Mouse (Mus musculus): ENCODE measurements around the gene Tcf7l1. TPM values are rescaled to one million over a fixed set of nuclear protein-coding genes. Genes with fewer than 3 reads are reported as not detected.

Tcf7l1 gene
- total RNA-seq, 1 experiment, result 14.5 TPM

DNA sequence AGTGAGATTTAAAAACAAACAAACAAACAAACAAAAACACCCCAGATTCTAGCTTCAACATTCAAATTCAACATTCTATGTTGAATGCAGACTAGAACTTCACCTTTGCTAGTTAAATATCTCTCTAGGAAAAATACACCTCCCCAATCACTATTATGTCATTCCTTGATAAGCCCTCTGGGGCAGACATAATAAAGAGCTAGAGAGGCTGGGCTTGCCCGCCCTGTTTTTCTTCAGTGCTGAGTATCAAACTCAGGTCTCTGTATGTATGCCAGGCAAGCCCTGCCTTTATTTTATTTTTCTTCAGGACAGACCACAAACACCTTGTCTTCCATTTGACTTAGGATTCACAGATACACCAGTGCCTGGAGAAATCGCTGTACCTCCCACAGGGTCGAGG lies 14.8 kb downstream of the Tcf7l1 start:
- Histone ChIP-seq H3K27ac (ENCODE audit: insufficient read depth, low read depth, low read length, poor library complexity, severe bottlenecking) (no peak overlapping the region), H3K4me1 (ENCODE audit: control insufficient read depth in 2 of 2, insufficient read depth in 2 of 2, low read length in 2 of 2, poor library complexity in 1 of 2) (peaks cover 2 to 10% of the 10 kb centered on the region in 2 experiments; a peak in 3 of 4 replicates), H3K36me3 (ENCODE audit: control insufficient read depth, insufficient read depth, low read length, poor library complexity, severe bottlenecking) (no peaks in the 10 kb centered on the region; the same call in 1 of the 2 replicates), H3K4me3 (ENCODE audit: insufficient read depth in 1 of 2, low read depth in 1 of 2, low read length in 2 of 2, poor library complexity in 1 of 2, severe bottlenecking in 1 of 2) (no peak overlapping the region), H3K9ac (ENCODE audit: insufficient read depth, low read depth, low read length, poor library complexity, severe bottlenecking) (no peak overlapping the region), H3K9me3 (ENCODE audit: control insufficient read depth, insufficient read depth, low read depth, low read length) (no peaks in the 10 kb centered on the region; the same call in 1 of the 2 replicates)
- TF ChIP-seq ZC3H11A (IDR thresholded peaks at IDR 0.05; ENCODE audit: borderline replicate concordance, low read depth, low read length) (no peak), ZNF384 (IDR thresholded peaks at IDR 0.05; ENCODE audit: low read depth, low read length) (no peak), MAFK (IDR thresholded peaks at IDR 0.05; ENCODE audit: insufficient read depth, low read depth, low read length) (no peak), HCFC1 (IDR thresholded peaks at IDR 0.05; ENCODE audit: borderline replicate concordance, insufficient read depth, low read length) (no peak), CHD2 (IDR thresholded peaks at IDR 0.05; ENCODE audit: low read depth, low read length) (no peak)
- in situ Hi-C loops (cut with MboI; ENCODE audit: low sequenced_read_pairs in 2 of 2, unreplicated experiment in 2 of 2), result no loop called here
- no peak for DNase-seq (ENCODE audit: low read depth, low spot score)

DNA sequence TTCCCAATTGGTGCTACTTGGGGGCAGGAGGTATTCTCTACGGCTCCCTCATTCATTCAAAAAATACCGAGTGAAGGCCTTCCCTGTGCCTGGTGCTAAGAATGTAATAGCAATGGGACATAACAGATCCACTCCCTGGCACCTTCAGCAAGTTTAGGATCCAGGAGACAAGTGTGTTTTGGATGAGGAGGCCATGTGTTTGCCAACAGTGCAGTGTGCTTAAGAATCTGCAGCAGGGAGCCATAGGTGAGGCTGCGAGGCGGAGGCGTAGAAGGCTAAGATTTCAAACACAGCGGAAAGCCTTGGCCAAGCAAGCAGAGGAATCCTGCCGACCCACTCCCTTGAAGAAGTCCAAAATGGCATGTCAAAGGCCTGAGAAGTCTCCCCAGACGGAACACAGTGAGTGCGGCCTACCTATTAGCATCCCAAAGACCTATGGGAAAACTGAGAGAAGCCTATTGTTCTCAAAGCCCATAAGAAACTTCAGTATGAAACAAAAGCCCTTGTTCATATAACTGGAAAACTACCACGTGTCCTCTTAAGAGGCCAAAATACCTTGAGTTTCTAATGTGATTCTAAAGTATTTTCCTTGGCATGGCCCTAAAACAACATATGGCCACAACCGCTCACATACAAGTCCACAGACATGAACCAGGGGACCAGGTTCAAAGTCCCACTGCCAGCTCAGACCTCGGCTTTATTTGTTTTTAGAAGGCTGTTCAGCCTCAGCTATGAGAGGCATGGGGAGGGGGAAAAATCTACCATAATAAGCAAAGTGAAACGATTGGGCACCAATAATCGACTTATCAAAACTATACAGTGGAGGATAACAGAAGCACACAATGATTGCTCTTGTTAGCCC lies 18.9 kb downstream of the Tcf7l1 start:
- peaks cover 19 to 22% of the 10 kb centered on the region in 2 experiments for H3K4me1 ChIP-seq (ENCODE audit: control insufficient read depth in 2 of 2, insufficient read depth in 2 of 2, low read length in 2 of 2, poor library complexity in 1 of 2)
- no peak for DNase-seq (ENCODE audit: low read depth, low spot score)
- in situ Hi-C loops (cut with MboI; ENCODE audit: low sequenced_read_pairs in 2 of 2, unreplicated experiment in 2 of 2), result no loop called here
- TF ChIP-seq MAFK (IDR thresholded peaks at IDR 0.05; ENCODE audit: insufficient read depth, low read depth, low read length) (no peak), CHD2 (IDR thresholded peaks at IDR 0.05; ENCODE audit: low read depth, low read length) (no peak), ZC3H11A (IDR thresholded peaks at IDR 0.05; ENCODE audit: borderline replicate concordance, low read depth, low read length) (no peak), ZNF384 (IDR thresholded peaks at IDR 0.05; ENCODE audit: low read depth, low read length) (no peak), HCFC1 (IDR thresholded peaks at IDR 0.05; ENCODE audit: borderline replicate concordance, insufficient read depth, low read length) (no peak)
- no peak overlapping the region for H3K9ac ChIP-seq (ENCODE audit: insufficient read depth, low read depth, low read length, poor library complexity, severe bottlenecking)
- H3K36me3 ChIP-seq (ENCODE audit: control insufficient read depth, insufficient read depth, low read length, poor library complexity, severe bottlenecking), result peaks cover 2% of the 10 kb centered on the region; the same call in 1 of the 2 replicates
- 0 out of 4 replicates have a peak overlapping the region, but pooled peaks of 1 of the 2 experiments have one; percentile 18 for H3K4me3 ChIP-seq (ENCODE audit: insufficient read depth in 1 of 2, low read depth in 1 of 2, low read length in 2 of 2, poor library complexity in 1 of 2, severe bottlenecking in 1 of 2)
- peak overlapping the region; percentile 24; the same call in 1 of the 2 replicates for H3K27ac ChIP-seq (ENCODE audit: insufficient read depth, low read depth, low read length, poor library complexity, severe bottlenecking)
- no peaks in the 10 kb centered on the region; the same call in 1 of the 2 replicates for H3K9me3 ChIP-seq (ENCODE audit: control insufficient read depth, insufficient read depth, low read depth, low read length)

DNA sequence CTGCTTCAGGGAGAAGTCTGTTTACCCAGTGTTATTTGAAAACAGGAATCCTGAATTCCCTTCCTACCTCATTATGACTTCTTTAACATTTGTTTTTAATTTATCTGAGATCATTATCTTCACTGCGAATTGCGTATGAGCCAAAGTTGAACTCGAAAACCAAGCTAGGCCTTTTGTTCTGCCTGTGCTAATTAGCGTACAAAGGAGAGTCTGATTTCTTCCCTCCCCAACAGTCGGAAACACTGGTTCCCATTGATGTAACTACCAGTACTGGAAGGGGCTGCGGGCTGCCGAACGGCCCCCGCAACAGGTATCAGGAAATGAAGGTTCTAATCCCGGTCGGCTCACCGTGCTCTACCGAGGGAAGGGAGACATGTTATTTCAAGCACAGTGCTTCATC lies 19.7 kb downstream of the Tcf7l1 start:
- Histone ChIP-seq H3K9me3 (ENCODE audit: control insufficient read depth, insufficient read depth, low read depth, low read length) (no peaks in the 10 kb centered on the region; the same call in 1 of the 2 replicates), H3K9ac (ENCODE audit: insufficient read depth, low read depth, low read length, poor library complexity, severe bottlenecking) (no peak overlapping the region; the same call in 1 of the 2 replicates), H3K4me1 (ENCODE audit: control insufficient read depth in 2 of 2, insufficient read depth in 2 of 2, low read length in 2 of 2, poor library complexity in 1 of 2) (peaks cover 19 to 25% of the 10 kb centered on the region in 2 experiments), H3K36me3 (ENCODE audit: control insufficient read depth, insufficient read depth, low read length, poor library complexity, severe bottlenecking) (peaks cover 2% of the 10 kb centered on the region; the same call in 1 of the 2 replicates), H3K27ac (ENCODE audit: insufficient read depth, low read depth, low read length, poor library complexity, severe bottlenecking) (no peak overlapping the region), H3K4me3 (ENCODE audit: insufficient read depth in 1 of 2, low read depth in 1 of 2, low read length in 2 of 2, poor library complexity in 1 of 2, severe bottlenecking in 1 of 2) (no peak overlapping the region)
- TF ChIP-seq MAFK (IDR thresholded peaks at IDR 0.05; ENCODE audit: insufficient read depth, low read depth, low read length), result no peak
- no peak for TF ChIP-seq HCFC1 (IDR thresholded peaks at IDR 0.05; ENCODE audit: borderline replicate concordance, insufficient read depth, low read length)
- no peak for TF ChIP-seq CHD2 (IDR thresholded peaks at IDR 0.05; ENCODE audit: low read depth, low read length)
- no peak for TF ChIP-seq ZC3H11A (IDR thresholded peaks at IDR 0.05; ENCODE audit: borderline replicate concordance, low read depth, low read length)
- no peak for TF ChIP-seq ZNF384 (IDR thresholded peaks at IDR 0.05; ENCODE audit: low read depth, low read length)
- no peak for DNase-seq (ENCODE audit: low read depth, low spot score)
- in situ Hi-C loops (cut with MboI; ENCODE audit: low sequenced_read_pairs in 2 of 2, unreplicated experiment in 2 of 2), result no loop called here

DNA sequence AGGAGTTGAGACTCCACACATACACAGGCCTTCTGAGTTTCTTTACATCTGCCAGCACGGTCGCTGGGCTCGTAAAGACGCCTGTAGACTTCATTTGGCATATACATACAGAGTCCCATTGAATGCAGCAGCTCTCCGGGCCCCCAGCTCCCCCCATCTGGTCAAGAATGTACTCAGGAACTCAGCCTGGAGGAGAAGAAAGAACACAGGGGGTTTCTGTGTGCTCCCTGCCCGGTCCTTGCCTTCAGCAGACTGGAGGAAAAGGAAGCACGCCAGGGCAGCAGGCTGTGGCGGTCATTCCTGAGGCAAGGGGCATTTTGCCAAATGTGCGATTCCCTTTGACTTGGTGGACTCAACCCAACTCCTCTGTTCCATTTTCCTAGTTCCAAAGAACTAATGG lies 20.2 kb downstream of the Tcf7l1 start:
- Histone ChIP-seq H3K9me3 (ENCODE audit: control insufficient read depth, insufficient read depth, low read depth, low read length) (no peaks in the 10 kb centered on the region; the same call in 1 of the 2 replicates), H3K9ac (ENCODE audit: insufficient read depth, low read depth, low read length, poor library complexity, severe bottlenecking) (no peak overlapping the region), H3K27ac (ENCODE audit: insufficient read depth, low read depth, low read length, poor library complexity, severe bottlenecking) (no peak overlapping the region), H3K4me3 (ENCODE audit: insufficient read depth in 1 of 2, low read depth in 1 of 2, low read length in 2 of 2, poor library complexity in 1 of 2, severe bottlenecking in 1 of 2) (no peak overlapping the region), H3K4me1 (ENCODE audit: control insufficient read depth in 2 of 2, insufficient read depth in 2 of 2, low read length in 2 of 2, poor library complexity in 1 of 2) (peaks cover 23 to 26% of the 10 kb centered on the region in 2 experiments), H3K36me3 (ENCODE audit: control insufficient read depth, insufficient read depth, low read length, poor library complexity, severe bottlenecking) (peaks cover 2% of the 10 kb centered on the region; the same call in 1 of the 2 replicates)
- in situ Hi-C loops (cut with MboI; ENCODE audit: low sequenced_read_pairs in 2 of 2, unreplicated experiment in 2 of 2), result no loop called here
- TF ChIP-seq CHD2 (IDR thresholded peaks at IDR 0.05; ENCODE audit: low read depth, low read length), result no peak
- no peak for TF ChIP-seq MAFK (IDR thresholded peaks at IDR 0.05; ENCODE audit: insufficient read depth, low read depth, low read length)
- TF ChIP-seq ZNF384 (IDR thresholded peaks at IDR 0.05; ENCODE audit: low read depth, low read length), result no peak
- TF ChIP-seq HCFC1 (IDR thresholded peaks at IDR 0.05; ENCODE audit: borderline replicate concordance, insufficient read depth, low read length), result no peak
- no peak for TF ChIP-seq ZC3H11A (IDR thresholded peaks at IDR 0.05; ENCODE audit: borderline replicate concordance, low read depth, low read length)
- no peak for DNase-seq (ENCODE audit: low read depth, low spot score)
